Mouse (Mus musculus) cerebellum, adult 18-20 months (tissue): ENCODE measurements at regions not wholly inside any gene's neighbourhood (a gene's known extent, or its start where the extent isn't known, plus 50 kb on each side); places are given as distances from the start of the nearest gene placed in this dataset.
"Not testable (repeated sequence)": the region's sequence is repeated elsewhere in the genome, so short reads cannot be mapped to it uniquely, and the experiment has no call there.

Experiments used
- DNase-seq, 2 experiments: peaks; one replicate each; pipeline ENCODE4 v3.0.0; 2021

DNA sequence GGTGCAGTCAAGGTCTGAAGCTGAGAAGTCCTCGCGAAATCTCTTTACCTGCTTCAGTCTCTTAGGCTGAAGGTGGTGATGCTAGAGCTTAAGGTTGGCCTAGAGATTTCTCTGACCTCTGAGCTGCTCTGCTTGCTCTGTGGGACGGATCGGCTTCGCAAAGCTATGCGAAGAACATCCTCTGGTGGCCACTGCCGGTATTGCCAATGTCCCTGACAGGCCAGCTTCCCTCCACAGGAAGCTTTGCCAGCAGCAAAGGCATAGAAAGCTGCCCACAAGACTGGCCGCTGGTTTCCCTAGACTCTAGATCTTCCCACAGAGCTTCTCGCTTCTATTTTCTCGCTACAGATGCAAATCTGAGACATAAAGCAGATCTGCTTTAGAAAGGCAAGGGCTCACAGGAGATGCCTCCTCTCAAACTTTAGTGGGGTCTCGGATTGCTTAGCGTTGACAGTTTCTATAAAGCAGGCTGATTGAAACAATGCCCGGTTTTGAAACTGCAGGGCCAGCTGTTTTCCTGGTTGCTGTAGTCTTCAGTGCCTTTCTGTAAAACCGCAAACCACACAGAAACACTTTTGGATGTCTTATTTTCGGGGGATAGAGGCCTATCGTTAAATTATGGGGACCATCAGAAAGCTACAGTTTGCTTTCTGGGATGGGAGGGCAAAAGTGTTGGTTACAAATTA, 153.7 kb downstream of the Car8 start:
- DNase-seq: peak; percentile 25 to 37

DNA sequence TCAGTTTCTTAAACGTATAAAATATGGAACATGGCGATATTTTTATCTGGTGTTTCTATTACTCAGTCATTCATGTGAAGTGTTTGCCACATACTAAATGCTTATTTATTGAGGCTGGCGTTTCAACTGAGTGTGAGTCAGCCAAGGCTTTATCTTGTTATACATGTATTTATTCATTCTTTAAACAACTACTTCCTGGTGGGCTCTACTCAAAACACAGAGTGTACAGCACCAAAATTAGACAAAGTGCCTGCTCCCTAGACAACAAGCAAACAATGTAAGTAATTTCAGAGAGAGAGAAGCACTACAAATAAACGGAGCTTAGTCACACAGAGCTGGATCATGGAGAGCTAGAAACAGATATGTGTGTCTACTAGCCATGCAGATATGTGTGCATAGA, 159.5 kb downstream of the Car8 start:
- no peak for DNase-seq

DNA sequence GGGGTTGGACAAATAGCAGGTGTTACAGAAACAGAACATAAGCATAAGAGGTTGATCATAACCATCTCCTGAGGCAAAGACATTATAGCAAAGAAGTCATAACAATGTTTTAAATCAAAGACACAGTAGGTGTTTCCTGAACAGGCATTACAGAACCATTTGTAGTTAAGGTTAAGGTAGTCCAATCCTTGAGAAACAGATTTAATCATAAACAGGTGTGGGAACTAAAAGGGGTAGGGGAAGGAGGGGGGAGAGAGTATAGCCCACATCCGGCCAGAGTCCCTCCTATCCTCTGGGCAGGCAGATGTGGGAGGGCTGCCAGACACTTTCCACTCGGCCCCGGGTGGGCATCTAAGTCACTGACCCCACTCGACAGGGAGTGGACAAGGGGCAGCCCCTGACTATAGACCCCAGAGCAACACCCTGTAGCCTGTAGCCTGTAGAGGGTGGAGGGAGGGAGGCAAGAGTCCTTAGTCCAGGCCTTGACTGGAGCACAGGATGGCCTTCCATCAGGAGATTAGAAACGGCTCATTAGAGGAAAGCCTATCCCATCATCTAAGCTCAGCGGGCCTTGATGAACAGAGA, 165.8 kb downstream of the Car8 start:
- DNase-seq: no peak

DNA sequence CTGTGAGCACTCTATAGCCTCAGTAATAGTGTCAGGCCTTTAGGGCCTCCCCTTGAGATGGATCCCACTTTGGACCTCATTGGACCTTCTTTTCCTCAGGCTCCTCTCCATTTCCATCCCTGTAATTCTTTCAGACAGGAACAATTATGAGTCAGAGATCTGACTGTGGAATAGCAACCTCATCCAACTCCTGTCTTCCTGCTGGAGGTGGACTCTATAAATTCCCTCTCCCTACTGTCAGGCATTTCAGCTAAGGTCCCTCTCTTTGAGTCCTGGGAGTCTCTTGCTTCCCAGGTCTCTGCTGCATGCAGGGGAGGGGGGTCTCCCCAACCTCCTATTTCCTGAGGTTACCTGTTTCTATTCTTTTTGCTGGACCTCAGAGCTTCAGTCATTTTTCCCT, 168.1 kb downstream of the Car8 start:
- DNase-seq: not testable (repeated sequence)

DNA sequence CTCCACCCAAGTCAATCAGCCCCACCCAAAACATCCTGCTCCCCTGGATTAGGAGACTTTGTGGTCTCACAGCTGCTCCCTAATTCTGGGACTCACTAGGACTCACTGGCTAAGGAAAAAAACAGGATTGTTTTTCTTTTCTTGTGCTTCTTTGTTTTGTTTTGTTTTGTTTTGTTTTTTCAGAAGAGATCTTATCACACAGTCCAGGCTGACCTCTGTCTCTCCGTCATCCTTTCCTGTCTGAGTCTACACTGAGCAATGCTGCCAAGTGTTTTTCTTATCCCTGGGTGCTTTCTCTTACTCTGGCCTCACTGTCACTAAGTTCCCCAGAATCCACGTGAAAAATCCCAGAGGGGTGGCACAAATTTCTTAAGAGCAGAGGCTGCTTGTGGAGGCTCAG, 170.8 kb downstream of the Car8 start:
- no peak for DNase-seq

DNA sequence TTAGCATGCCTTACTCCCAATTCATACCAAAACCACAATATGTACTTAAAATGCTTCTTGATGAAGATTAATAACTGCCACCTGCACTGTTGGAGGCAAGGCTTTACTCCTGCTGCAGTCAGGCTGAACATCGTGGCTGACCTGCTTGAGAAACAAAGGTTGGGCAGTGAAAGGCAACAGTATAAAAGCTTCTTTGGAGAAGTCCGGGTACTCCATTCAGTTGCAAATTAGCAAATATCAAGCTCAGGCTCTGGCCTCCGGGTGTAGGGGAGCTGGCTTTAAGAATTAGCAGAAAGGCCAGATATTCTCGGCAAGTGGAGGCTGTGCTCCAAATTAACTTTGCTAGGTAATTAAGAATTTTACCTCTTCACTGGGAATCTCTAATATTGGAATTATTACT, 197.1 kb downstream of the Car8 start:
- no peak for DNase-seq

DNA sequence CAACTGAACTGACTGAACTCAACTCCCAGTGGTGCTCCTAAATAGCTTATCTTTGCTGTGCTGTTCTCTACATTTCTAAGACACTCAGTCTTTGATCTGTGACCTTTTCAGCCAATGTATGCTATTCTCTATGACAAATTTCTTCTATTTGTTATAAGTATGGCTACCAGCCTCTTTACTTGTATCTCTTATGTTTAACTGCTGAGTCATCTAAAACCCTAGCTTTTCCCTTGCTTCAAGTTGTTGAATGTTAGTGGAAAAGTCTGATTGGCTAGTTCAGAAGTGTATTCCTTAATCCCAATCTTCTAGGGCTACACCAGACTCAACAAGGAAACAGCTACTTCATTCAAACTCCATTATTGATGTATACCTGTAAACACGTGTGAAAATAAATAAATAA, 201.0 kb downstream of the Car8 start:
- no peak for DNase-seq

DNA sequence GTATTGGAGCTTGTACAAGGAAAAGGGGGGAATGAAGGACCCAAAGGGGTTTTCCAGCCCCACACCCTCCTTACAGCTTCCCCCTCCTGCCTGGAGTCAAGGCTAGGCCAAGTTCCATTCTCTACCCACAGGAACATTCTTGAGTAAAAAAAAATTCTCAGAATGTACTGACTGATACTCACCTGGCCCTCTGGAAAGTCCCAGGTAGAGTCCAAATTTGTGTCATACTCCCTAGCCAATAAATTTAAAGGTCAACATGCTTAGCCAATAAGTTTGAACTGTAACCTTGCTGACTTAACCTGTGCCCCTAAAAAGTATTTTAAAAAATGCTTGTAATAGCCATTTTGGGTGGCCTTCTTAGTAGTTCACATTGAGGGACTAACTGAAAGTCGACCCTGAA, 205.4 kb downstream of the Car8 start:
- not testable (repeated sequence) for DNase-seq

DNA sequence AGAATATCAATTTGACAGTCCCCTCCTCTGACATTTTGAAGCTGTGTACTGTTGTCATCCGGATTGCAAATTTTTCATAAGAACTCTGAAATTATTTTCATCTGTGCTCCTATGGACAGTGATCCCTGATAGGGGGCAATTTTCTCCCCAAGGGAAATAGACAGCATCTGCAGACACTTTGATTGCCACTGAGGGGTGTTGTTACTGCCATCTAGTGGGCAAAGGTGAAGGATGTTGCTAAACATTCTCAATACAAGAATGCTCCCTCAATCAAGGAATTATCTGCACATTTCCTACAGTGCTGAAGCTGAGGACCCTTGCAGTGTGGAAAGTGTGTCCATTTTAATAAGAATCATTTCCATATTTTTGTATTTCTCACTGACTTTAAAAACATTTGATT, 233.7 kb downstream of the Car8 start:
- DNase-seq: peak; percentile 11 to 12

DNA sequence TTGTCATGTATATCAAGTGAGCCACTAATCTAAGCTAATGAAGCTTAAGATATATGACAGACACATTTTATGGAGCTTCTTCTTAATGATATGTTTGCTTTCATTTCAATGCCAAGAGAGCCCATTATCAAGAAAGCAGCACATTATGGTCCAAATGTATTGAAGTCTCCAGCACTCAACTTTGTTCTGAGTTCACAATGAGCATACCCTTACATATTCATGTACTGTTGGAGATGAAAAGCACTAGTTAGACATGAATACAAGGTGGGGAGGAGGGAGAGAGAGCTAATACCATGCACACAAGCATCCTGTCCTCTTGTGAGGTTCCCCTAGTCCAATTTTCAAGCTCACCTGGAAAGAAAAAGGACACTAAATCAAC, 241.3 kb downstream of the Car8 start:
- no peak for DNase-seq

DNA sequence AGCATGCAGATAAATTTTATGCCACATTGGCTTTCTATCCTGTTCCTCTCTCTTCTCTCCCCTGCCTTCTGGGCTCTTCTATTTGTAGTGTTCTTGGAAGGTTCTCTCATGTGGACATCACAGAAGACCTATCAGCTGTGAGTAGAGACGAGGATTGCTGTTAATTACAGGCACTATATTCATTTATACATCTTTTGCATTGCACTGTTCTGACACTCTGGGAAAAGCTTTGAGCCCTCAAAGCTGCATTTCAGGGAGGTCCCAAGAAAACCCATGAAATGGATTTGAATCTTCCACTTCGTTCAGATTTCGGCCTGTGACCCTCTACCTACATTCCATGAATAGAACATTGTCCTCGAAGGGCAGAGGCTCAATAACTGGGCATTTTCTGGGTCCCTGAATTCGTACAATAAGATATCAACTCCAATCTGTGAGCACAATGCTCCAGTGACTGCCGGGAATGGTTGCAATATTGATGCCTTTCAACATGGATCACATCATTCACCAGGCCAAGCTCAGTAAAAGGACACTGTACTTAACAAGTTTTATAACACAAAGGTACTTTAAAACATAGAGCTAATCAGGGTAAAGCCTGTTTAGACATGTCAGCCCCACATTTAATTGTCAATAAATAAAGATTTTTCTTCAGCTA, 241.8 kb downstream of the Car8 start:
- no peak for DNase-seq

DNA sequence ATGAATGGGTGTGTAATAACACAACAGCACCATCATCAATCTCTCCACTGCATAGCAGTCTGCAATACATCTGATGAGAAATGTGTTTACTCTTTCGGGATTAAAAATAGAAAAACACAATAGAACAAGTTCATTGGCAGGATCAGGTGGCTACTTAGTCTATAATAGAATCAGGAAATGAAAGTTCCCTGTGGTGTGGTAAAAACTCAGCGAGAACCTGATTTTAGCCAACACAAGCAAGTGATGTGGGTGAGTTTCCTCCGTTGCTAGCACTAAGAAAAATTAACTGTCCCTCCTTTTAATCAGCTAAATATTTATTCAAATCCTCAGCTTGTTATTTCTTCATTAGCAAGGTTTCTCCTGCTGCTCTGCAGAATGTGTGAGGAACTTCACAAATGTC, 245.9 kb downstream of the Car8 start:
- DNase-seq: no peak

DNA sequence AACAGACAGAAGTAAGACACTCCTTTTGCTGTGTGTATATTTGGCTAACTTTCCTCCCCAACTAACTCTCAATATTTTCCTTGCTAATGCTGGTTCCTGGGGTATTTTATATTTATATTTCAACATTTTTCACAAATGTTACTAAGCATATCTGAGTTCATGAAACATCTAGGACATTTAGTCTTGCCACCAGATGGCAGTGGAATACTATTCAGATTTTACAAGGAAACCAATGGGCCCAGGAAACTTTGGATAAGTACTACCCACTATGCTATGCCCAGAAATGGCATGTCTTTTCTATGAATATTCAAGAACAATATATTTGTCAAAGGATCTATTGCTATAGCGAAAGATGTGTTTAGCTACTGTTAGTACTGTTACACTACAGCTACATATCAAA, 251.1 kb downstream of the Car8 start:
- no peak for DNase-seq

DNA sequence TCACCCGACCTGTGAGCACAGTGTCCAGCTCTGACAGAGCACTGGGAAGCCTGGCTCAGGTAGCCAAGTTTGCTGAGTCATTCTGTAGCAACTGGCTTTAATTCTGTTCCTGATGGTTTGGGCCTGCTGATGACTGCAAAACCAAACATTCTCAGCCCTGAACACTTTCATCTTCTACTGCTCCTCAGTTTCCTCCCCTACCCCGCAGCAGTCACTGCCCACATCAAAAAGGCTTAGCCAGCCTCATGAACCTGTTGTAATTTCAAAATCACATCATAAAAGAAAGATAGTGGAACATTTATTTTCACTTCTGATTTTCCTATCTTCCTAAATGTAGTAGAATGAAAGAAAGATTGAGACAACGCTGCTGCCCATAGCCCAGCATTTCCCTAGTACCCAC, 251.5 kb downstream of the Car8 start:
- no peak for DNase-seq

DNA sequence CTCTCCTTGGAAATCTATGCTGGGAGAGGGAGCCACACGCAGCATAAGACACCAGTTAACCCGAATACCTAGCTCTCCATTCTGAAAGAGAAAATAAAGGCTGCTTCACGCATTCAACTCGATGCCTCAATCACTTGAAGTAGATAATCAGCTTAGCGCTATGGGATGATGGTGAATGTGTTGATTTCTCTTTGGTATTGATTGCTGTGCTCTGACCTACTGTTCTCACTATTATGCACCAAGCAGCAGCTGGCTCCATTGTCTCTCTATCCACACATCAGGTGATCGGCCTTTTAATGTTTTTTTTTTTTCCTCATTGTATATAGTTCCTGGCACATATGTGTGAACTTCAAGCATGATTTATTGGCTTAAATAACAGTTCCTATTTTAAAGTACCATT, 254.0 kb downstream of the Car8 start:
- no peak for DNase-seq

DNA sequence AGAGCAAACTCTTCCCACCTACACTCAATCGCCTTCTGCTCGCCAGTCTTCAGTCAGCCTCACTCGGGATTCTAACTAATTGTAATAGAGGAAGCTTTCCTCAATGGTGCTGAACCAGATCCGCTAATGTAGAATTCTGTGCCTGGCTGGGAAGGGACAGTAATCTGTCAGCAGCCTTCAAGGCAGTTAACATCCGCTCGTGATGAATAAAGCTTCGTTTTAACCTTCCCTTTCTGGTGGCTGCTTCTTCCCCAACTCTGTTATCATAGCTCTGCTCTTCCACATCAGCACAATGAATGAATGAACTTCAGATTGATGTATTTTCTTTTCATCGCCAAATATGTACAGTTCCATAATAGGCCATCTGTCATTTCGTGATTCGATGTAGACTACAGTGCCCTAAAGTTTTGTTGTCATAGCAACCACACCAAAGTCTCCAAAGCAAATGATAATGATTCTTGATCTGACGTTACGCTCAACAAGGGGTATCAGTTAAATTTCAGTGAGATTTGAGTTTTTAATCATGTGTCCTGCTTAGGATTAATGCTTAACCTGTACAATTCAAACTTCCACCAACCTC, 259.0 kb downstream of the Car8 start:
- no peak for DNase-seq

DNA sequence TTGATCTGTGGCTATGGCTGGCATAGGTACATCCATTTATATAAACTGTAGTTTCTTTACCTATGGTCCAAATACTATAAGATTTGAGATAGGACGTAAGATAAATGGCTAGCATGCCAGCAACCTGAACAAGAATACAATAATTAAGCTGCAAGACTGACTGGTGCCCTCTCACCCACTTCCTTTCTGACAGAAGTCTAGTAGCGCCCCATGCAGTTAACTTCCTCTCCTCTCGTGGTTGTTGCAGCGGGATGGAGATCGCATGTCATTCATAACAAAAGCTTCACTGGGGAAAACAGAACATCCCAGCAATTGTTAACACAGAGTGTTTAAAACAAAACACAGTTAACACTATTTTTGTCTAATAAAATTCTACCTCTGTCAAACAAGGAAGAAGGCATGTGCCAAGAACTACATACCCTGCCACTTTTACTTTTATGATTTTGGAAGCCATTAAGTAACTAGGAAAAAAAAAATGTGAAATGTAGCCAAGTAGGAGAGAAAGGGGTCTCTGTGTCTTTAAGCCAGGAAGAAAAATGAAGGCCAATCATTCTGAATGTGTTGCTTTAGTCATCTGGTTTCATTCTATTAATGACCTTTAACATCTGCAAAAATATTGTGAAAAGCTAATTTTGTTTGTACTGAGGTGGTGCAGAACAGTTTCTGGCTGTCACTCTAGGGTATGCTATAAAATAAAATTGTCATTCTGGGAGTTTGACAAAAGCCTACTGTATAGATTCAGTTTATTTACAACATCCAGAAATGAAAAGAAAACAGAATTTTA, 261.0 kb downstream of the Car8 start:
- no peak for DNase-seq

DNA sequence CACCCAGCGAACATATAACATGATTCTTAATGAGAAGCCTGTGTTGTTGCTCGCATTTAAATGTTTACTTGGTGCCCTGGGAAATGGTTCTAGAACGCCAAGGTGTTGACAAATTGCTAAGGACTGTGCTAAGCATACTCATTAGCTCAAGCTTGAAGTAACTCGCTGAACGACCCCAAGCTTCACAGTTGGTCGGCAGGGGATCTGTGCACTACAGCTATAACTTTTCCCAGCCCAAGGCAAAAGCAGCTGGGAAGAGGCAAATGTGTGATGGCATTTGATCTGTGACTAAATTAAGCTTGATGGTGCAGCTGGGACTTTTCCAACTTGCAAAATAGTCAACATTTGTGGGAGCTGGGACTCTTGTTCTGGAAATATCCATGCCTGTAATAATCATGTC, 268.6 kb downstream of the Car8 start:
- DNase-seq: no peak

DNA sequence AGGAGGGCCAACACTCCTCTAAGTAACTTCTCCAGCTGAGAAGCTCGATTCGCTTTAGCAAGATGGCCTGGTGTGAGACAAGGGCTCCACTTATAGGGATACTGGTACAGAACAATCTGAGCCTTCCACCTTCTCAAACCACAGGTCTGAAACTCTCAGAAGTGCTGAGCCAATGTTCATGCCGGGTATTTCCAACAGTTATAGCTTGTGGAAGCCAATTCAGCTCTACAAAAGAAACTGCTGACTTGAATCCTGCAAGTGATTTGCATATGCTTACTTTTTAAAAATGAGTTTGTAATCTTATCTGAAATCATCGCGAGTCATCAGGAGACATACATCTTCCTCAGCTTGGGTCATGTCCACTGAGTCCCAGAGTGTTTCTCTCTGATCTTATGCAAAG, 273.2 kb downstream of the Car8 start:
- no peak for DNase-seq

DNA sequence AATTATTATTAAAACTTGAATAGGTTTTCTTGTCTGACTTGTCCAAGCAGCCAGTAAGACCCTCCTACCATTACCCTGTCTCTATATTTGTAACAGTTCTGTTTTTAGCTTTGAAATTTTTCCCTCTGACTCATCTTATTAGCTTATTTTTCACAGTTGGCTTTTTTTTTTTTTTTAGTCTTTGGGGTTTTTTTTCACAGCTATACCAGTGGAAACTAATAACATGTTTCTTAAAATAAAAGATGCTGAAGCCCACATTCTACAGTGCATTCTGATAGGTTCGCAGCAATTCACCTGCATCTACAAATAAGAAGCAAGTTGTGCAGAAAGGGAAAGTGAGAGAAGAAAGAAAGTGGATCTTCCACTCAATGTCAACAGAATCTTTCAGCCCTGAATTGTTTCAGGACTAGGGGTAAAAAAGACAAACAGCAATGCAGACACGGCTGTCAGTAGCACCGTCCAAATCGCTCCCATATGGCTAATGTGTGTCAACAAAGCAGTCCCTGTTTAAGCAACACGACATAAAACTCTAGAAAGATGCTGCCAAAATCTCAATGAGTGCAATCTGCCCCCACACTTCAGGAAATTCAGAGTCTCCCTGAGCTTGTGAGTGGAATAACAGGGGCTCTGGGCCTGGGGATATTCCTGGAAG, 277.2 kb downstream of the Car8 start:
- DNase-seq: no peak

DNA sequence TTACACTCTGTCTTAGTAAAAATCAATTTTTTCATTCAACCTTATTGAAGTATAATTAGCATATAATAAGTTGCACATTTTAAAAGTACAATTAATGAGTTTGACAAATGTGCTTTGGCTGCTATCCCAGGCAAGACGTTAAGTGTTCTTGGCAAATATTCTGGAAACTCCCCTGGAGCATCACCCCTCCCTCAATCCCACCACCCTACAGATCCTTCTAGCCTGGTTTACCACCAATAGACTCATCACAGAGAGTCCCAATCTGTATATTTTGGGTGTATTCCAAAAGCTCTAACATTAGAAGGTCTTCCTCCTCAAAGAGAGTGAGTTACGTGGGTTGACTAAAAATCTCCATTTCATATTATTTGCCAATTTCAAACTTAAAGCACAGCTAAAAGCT, 278.5 kb downstream of the Car8 start:
- DNase-seq: no peak

DNA sequence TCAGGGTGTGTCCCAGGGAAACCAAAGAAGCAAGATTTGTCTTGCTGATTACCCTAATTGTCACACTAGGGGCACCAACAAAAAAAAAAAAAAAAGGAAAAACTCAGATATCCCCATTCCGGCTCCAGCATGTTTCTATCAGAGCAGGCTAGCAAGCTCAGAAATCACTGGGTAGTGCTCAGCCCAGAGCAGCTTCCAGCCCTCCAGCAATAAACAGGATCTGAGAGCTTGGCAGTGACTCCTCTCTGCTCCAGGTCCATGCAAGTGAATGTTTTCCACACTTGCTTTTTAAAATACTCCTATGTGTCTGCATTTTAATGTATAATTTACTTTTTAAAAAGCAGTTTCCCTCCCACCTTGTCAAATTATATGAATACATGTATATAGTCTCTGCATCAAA, 290.8 kb downstream of the Car8 start:
- DNase-seq: no peak

DNA sequence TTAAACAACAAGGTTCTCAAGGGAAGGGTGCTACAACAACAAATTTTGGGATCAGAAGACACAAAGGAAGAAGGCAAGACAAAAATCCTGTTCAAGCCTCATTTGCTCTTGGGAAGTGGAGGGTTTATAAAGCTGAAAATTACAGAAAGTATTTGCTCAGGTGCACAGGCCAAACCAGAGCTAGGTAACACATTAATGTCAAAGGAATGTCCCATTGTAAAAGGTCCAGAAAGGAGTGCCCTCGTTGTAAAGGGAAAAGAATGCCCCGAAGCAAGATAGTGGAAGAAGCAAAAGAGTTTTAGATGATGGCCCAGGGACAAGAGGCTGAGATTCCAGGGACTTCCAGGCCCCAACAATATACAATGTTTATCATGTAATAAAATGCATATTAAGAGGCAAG, 317.3 kb downstream of the Car8 start:
- DNase-seq: no peak
